Mouse (Mus musculus) limb, embryonic 15.5 days (tissue): ENCODE results near the gene Nudt17. TPM values are rescaled to one million over a fixed set of nuclear protein-coding genes. Genes with fewer than 3 reads are reported as not detected.
A peak's percentile ranks its signal among the peaks of the same experiment; 100 is the strongest.
"Not testable (repeated sequence)": the region's sequence is repeated elsewhere in the genome, so short reads cannot be mapped to it uniquely, and the experiment has no call there.

ENCODE experiments used
- ATAC-seq: fragments of 200-750 bp; cut with Nextera tagmentation; 2 replicates; pipeline ENCODE4 v1.8.0; 2017; ENCODE audit warnings: low read depth, moderate TSS enrichment; ENCODE audit not compliant: insufficient number of reproducible peaks, low FRiP score, low TSS enrichment
- H3K27ac ChIP-seq: fragments of 300-500 bp; sonication (generic); 2 replicates; pipeline ENCODE4 v1.5.1; 2015; ENCODE audit warnings: moderate library complexity, mild to moderate bottlenecking, inconsistent platforms
- H3K27me3 ChIP-seq: fragments of 300-500 bp; sonication (generic); 2 replicates; pipeline ENCODE4 v1.6.1; 2015; ENCODE audit warnings: inconsistent platforms
- H3K36me3 ChIP-seq: fragments of 300-500 bp; sonication (generic); 2 replicates; pipeline ENCODE4 v1.6.1; 2015; ENCODE audit warnings: inconsistent platforms
- H3K4me1 ChIP-seq: fragments of 300-500 bp; sonication (generic); 2 replicates; pipeline ENCODE4 v1.6.1; 2015; ENCODE audit warnings: inconsistent platforms
- H3K4me2 ChIP-seq: fragments of 300-500 bp; sonication (generic); 2 replicates; pipeline ENCODE4 v1.6.1; 2015; ENCODE audit warnings: mild to moderate bottlenecking, inconsistent platforms
- H3K4me3 ChIP-seq: fragments of 300-500 bp; sonication (generic); 2 replicates; pipeline ENCODE4 v1.5.1; 2015; ENCODE audit warnings: mild to moderate bottlenecking, inconsistent platforms
- H3K9ac ChIP-seq: fragments of 300-500 bp; sonication (generic); 2 replicates; pipeline ENCODE4 v1.6.1; 2015; ENCODE audit warnings: inconsistent platforms
- H3K9me3 ChIP-seq: fragments of 300-500 bp; sonication (generic); 2 replicates; pipeline ENCODE4 v1.6.1; 2016; ENCODE audit warnings: inconsistent platforms
- WGBS: fragments of 180-500 bp; shearing (Covaris S2); methylation state at CpG from one replicate; pipeline ENCODE4 v1.1.7; 2015; 5-methylcytosine and 5-hydroxymethylcytosine counted together
- polyA plus RNA-seq: library from polyadenylated mRNA; unstranded; fragments of >200 nt; fragmentation: Nextera tagmentation; extraction: Ambion mirVana; gene quantifications from 2 replicates; pipeline ENCODE4 v1.2.1, GENCODE M21; 2015

The Nudt17 gene
- polyA plus RNA-seq, 1 experiment from 2014 or later = 17.9 TPM

GRCm38 (mm10) chr3:96666916-96667315 is 41.4 kb downstream of the Nudt17 start:
- no peak overlapping the region for H3K9ac ChIP-seq
- 90% methylated on average over 5 of the region's 5 CpGs for WGBS
- ATAC-seq = no peak
- peaks cover 28% of the 10 kb centered on the region for H3K4me1 ChIP-seq
- H3K27me3 ChIP-seq = no peaks in the 10 kb centered on the region
- H3K4me2 ChIP-seq = no peak overlapping the region
- H3K36me3 ChIP-seq = no peaks in the 10 kb centered on the region
- H3K9me3 ChIP-seq = no peaks in the 10 kb centered on the region
- no peak overlapping the region for H3K27ac ChIP-seq
- H3K4me3 ChIP-seq = no peak overlapping the region

- not testable (repeated sequence) for H3K4me3 ChIP-seq, H3K36me3 ChIP-seq, H3K4me2 ChIP-seq, ATAC-seq, H3K27me3 ChIP-seq, H3K9me3 ChIP-seq, H3K27ac ChIP-seq, H3K9ac ChIP-seq
- WGBS = 89% methylated on average over 7 of the region's 7 CpGs
- H3K4me1 ChIP-seq = peaks cover 26% of the 10 kb centered on the region
These were observed 42.5 kb downstream of the Nudt17 start for GRCm38 (mm10) chr3:96665732-96666363.

- WGBS = 5% methylated on average over 18 of the region's 18 CpGs
These were observed 44.7 kb downstream of the Nudt17 start for GRCm38 (mm10) chr3:96663432-96664239.

GRCm38 (mm10) chr3:96662731-96663316 is 45.5 kb downstream of the Nudt17 start:
- no peaks in the 10 kb centered on the region for H3K9me3 ChIP-seq
- H3K9ac ChIP-seq = no peak overlapping the region
- H3K4me1 ChIP-seq = peaks cover 19% of the 10 kb centered on the region
- H3K4me2 ChIP-seq = peak overlapping the region; percentile 49
- H3K27ac ChIP-seq = peak overlapping the region; percentile 90
- WGBS = 32% methylated on average over 8 of the region's 8 CpGs
- H3K27me3 ChIP-seq = no peaks in the 10 kb centered on the region
- ATAC-seq = no peak
- H3K36me3 ChIP-seq = peaks cover 6% of the 10 kb centered on the region; the same call in 1 of the 2 replicates
- H3K4me3 ChIP-seq = peak overlapping the region; percentile 12; the same call in 1 of the 2 replicates

More at GRCm38 (mm10) chr3:96663432-96664239, 44.7 kb downstream of the Nudt17 start:
- H3K4me2 ChIP-seq = peak overlapping the region; percentile 49
- ATAC-seq = peak; percentile 91
- H3K27me3 ChIP-seq = no peaks in the 10 kb centered on the region
- peak overlapping the region; percentile 30 for H3K4me3 ChIP-seq
- no peak overlapping the region for H3K9ac ChIP-seq
- peak overlapping the region; percentile 90 for H3K27ac ChIP-seq
- no peaks in the 10 kb centered on the region for H3K9me3 ChIP-seq
- peaks cover 19% of the 10 kb centered on the region for H3K4me1 ChIP-seq
- H3K36me3 ChIP-seq = peaks cover 3% of the 10 kb centered on the region; the same call in 1 of the 2 replicates

- no peaks in the 10 kb centered on the region for H3K9me3 ChIP-seq
- no peak for ATAC-seq
- H3K27me3 ChIP-seq = no peaks in the 10 kb centered on the region
- H3K4me1 ChIP-seq = peaks cover 19% of the 10 kb centered on the region
- H3K9ac ChIP-seq = no peak overlapping the region
- WGBS = 81% methylated on average over 2 of the region's 2 CpGs
- H3K4me2 ChIP-seq = no peak overlapping the region
- H3K4me3 ChIP-seq = no peak overlapping the region
- no peak overlapping the region for H3K27ac ChIP-seq
- H3K36me3 ChIP-seq = peaks cover 23% of the 10 kb centered on the region; the same call in 1 of the 2 replicates
These were observed 47.5 kb downstream of the Nudt17 start for GRCm38 (mm10) chr3:96660901-96661300.

Other genes starting within 250 kb of the Nudt17 start
- gene Hfe2, start 183.4 kb downstream of the Nudt17 start, polyA plus RNA-seq = 8.7 and 18.4 TPM in 2 replicates
- 151 and 157 TPM in 2 replicates for gene Txnip, start 150.6 kb downstream of the Nudt17 start, polyA plus RNA-seq
- gene Gm16253, start 131.6 kb downstream of the Nudt17 start, polyA plus RNA-seq = 0.82 and 1.2 TPM in 2 replicates
- gene Polr3gl, start 114.4 kb downstream of the Nudt17 start, polyA plus RNA-seq = 38.9 and 42.0 TPM in 2 replicates
- 1.9 and 2.7 TPM in 2 replicates for gene Ankrd34a, start 111.9 kb downstream of the Nudt17 start, polyA plus RNA-seq
- gene Lix1l, start 107.4 kb downstream of the Nudt17 start, polyA plus RNA-seq = 7.7 and 9.4 TPM in 2 replicates
- gene Rbm8a, start 78.6 kb downstream of the Nudt17 start, polyA plus RNA-seq = 102 and 120 TPM in 2 replicates
- 56.6 and 57.5 TPM in 2 replicates for gene Pex11b, start 73.2 kb downstream of the Nudt17 start, polyA plus RNA-seq
- gene Gm42957, start 73.1 kb downstream of the Nudt17 start, polyA plus RNA-seq = 0.29 and 0.37 TPM in 2 replicates
- gene Itga10, start 63.0 kb downstream of the Nudt17 start, polyA plus RNA-seq = 4.9 and 5.7 TPM in 2 replicates
- gene Ankrd35, start 38.4 kb downstream of the Nudt17 start, polyA plus RNA-seq = 11.4 and 12.8 TPM in 2 replicates
- 65.2 and 66.5 TPM in 2 replicates for gene Pias3, start 12.2 kb downstream of the Nudt17 start, polyA plus RNA-seq
- 28.0 and 29.7 TPM in 2 replicates for gene Polr3c, start 19.1 kb upstream of the Nudt17 start, polyA plus RNA-seq
- 37.8 and 37.9 TPM in 2 replicates for gene Rnf115, start 19.1 kb upstream of the Nudt17 start, polyA plus RNA-seq
- gene Pdzk1, start 120.7 kb upstream of the Nudt17 start, polyA plus RNA-seq = 0.06 TPM in 1 of 2 replicates, not detected in the other
- gene Cd160, start 120.8 kb upstream of the Nudt17 start, polyA plus RNA-seq = 0.14 and 0.20 TPM in 2 replicates
- gene Gja5, start 196.1 kb upstream of the Nudt17 start, polyA plus RNA-seq = 26.0 and 29.3 TPM in 2 replicates
- gene Gpr89, start 196.8 kb upstream of the Nudt17 start, polyA plus RNA-seq = 40.2 and 40.5 TPM in 2 replicates
- gene Gja8, start 217.5 kb upstream of the Nudt17 start, polyA plus RNA-seq = not detected in 2 replicates